Mouse (Mus musculus): Measurements from ENCODE around the gene Gm11214.

Gm11214 gene

DNA sequence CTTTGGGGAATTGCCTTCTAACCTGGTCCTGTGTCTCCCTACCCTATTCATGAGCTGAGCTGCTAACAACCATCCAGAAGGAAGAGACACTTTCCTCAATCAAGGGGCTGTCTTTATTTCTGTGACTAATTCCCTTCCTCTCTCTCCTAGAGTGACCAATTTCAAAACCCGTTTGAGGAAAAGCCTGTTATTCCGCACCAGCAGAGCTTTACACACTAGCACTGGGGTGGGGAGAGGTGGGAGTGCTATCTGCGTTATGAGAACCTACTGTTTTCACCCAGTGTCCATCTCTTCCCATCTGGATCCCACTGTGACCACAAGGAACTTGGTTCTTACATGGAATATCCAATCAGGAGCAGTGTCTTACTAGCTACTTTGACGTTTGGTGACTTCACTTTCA, 4.1 kb downstream of the Gm11214 start:
- DNase-seq = no peak

DNA sequence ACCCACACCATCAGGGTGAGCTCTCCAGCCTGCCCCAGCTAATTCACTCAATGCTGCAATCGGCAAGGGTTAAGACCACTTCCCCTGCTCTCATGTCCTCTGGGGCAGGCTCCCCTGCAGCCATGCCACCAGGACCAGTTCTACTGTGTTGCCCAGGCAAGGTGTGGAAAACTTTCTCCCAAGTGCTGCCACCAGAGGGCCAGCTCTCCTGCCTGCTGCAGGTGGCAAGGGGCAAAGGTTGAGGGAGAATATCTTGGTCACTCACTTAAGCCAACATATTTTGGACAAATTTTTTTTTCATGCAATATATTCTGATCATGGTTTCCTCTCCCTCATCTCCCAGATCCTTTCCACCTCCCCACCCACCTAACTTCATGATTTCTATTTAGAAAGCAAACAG, 8.8 kb downstream of the Gm11214 start:
- no peak for DNase-seq

DNA sequence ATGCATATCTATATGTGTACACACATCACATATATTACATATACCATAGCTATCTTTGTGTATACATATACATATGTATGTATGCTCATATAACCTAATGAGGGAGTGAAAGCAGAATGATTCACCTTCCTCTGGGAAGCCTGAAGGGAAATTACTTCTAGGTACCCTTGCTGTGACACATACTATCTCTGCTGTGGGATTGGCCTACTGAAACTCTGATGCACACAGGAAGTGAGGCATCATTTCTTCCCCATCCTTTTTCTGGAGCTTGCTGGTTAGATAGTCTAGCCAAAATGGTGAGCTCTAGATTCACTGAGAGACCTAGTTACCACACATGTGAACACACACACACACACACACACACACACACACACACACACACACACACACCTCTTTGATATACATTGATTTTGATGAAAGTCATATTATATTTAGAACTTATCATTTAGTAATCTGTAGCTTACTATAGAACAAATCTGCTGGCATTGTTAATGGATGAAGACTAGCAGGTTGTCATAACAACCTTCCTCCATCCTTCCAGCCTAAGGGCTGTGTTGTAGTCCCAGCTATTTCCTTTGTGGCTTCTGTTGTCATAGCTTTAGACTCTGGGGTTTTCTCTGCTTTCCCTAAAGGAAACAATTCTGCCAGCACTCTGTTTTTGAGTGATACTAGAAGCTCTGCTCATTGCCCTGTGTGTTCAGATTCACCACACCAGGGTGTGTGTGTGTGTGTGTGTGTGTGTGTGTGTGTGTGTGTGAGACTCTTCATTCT, 19.0 kb downstream of the Gm11214 start:
- DNase-seq = no peak

DNA sequence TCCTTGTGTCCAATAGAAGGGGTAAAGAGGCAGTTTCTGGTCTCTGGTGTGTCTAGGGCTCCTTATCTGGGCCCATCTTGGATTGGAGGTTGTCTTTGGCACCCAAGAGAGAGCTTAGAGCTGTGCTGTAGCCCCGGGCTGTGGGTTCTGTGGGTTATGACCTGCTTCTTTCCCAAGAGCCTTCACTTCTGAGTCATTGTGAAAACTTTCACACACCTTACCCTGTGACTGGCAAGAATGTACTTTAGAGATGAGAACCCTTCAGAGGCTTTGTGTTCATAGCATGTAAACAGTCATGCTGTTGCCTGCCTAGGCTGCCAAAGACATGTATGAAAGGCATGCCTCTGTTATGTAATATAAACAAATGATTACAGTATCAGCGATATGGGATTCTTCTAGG, 23.3 kb downstream of the Gm11214 start:
- DNase-seq = no peak

DNA sequence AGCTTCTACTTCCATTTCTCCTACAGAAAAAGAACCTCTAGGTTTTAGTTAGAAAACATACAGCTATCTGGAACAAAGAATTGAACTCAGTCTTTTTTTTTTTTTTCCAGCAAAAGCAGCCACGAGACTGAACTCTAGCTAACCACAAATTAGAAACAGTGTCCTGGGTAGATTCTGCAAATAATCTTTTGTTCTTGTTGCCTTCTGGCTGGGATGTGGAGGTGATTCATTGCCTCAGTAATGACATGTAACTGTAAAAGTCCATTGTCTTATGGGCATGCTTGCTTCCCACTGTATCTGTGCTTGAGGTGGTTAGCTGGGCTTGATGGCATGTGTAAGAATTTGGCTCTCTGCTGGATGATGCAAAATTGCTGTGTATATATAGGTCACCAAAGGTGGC, 24.6 kb downstream of the Gm11214 start:
- no peak for DNase-seq

DNA sequence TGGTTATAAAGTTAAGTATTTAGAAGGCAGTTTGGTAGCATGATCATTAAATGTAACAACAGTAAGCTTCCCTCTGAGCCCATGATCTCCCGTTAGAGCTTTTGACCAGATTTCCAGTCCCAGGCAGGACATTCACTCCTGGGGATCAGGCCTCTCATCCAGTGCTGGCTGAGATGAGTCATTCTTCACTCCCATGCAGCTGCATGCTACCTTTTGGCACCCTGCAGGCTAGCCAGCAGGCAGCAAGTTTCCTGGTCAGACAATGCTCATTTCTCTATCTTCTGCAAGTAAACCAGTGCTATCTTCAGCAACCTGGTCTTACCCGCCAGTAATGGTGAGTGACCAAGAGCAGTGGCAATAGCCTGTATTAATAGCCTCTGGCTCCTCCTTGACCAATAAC, 30.0 kb downstream of the Gm11214 start:
- no peak for DNase-seq

DNA sequence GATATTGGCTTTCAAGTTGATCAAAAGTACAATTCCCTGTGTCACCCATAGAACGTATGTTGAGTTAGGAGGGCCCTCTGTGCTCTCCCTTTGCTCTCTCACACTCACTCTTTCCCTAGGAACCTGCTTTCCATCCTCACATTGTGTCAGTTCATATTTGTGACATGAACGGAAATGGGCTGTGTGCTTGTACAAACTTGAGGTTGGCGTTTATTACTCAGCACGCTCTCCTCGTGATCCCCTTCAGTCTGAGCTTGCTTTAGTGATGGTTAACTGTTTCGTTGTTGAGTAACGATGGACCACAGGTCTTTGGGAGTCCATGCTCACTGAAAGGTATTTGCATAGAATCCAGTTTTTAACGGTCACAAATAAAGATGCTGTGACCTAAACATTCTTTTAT, 36.1 kb downstream of the Gm11214 start:
- DNase-seq = no peak

DNA sequence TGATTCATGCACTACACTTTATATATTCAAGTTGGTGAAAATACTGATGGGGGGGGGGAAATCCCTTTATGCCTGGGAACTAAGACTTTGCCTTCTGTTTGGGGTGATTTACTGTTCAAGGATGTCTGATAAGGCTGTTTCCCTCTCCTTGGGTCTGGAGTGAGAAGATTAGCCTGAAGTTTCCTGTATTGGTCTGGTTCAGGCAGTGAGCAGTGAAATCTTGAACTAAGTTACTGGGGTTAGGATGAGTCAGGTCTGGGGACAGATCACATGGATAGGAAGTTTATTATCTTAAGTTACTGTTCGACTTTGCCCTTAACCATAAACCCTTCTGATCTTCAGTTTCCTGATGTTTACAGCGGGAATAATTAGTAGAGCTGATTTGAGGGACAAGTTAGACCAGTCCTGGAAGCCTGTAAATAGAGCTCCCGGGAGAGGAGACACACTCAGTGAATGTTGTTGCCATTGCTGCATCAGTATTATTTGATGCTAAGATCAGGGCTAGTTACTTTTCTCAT, 37.6 kb downstream of the Gm11214 start:
- DNase-seq = no peak

DNA sequence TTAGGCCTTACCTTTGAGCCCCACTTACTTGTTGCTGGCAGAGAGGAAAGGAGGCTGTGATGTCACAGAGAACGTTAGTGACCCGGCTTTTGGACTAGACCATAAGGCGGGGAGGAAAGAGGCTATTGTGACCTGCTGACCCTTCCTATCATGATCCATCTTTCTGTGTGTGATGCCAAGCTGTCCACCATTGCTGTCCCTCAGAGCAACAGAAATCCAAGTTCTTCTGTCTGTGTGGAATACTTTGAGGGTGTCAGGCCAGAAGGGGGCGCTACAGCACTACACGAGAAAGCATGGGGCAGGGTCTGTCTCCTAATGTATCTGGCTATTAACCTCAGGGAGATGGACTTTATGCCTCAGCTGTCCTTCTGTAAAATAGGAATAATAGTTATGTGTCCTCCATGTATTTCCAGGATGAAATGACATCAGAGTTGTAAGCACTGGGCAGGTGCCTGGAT, 40.8 kb downstream of the Gm11214 start, which contains the start of gene Tex48:
TSS of gene Tex48 (minus strand) at position 51 of the 458 bp plus-strand sequence.
- DNase-seq = no peak

DNA sequence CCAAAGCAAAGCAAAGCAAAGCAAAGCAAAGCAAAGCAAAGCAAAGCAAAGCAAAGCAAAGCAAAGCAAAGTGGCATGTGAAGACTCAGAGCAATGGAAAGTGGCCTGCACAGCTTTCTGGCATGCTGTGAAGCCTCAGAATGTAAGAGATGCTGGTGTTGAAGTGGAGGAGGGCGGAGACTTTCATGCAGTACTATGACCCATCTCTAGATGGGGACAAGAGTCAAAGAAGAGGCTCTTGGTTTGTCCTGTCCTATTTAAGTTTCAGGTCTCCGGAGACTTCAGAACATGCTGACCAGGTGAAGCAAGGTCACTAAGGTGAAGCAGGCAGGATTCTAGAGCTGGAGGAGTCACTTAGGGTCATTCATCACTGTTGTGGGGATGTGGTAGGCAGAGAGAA, 41.3 kb downstream of the Gm11214 start:
- no peak for DNase-seq
